Mouse (Mus musculus) CH12.LX (cell line): ENCODE data around the gene Sept4. TPM values are rescaled to one million over a fixed set of nuclear protein-coding genes. Genes with fewer than 3 reads are reported as not detected.

Experiments
- DNase-seq: peaks from one replicate; pipeline ENCODE4 v3.0.0-alpha.2; 2013; ENCODE audit errors: extremely low read depth
- H3K27ac ChIP-seq: 2 replicates; pipeline ENCODE4 v1.5.1; 2012; ENCODE audit warnings: low read depth, mild to moderate bottlenecking, control low read depth, moderate library complexity; ENCODE audit not compliant: insufficient read depth
- H3K27me3 ChIP-seq: replicated peaks from 2 replicates; pipeline ENCODE3; 2012; ENCODE audit warnings: inconsistent platforms
- H3K36me3 ChIP-seq, 2 experiments: replicated peaks in 1 of 2; 2 replicates each; pipeline versions ENCODE3 to v1.6.1; 2012; ENCODE audit warnings: inconsistent platforms in 1 of 2, low read length in 1 of 2, mild to moderate bottlenecking in 1 of 2, mixed read lengths in 1 of 2, moderate library complexity in 1 of 2; ENCODE audit not compliant: control insufficient read depth in 1 of 2, insufficient read depth in 1 of 2
- H3K4me1 ChIP-seq, 2 experiments: 2 replicates each; pipeline ENCODE4 v1.6.1; 2012; ENCODE audit warnings: inconsistent platforms in 1 of 2, moderate library complexity in 1 of 2; ENCODE audit not compliant: insufficient read depth in 2 of 2, control insufficient read depth in 1 of 2
- H3K4me2 ChIP-seq: 2 replicates; pipeline ENCODE4 v1.6.1; 2012; ENCODE audit warnings: low read depth, mild to moderate bottlenecking, control low read depth; ENCODE audit not compliant: poor library complexity, insufficient read depth, severe bottlenecking
- H3K4me3 ChIP-seq, 3 experiments: fragments of 150-350 bp in 1 of 3; sonication (generic) in 1 of 3; replicated peaks in 1 of 3; 2 replicates each; pipeline versions ENCODE3 to v1.5.1; 2011 to 2012; ENCODE audit warnings: low read depth in 2 of 3, low read length in 2 of 3, mild to moderate bottlenecking in 2 of 3, moderate library complexity in 2 of 3, control low read depth in 1 of 3, improper control_type of control experiment in 1 of 3, inconsistent platforms in 1 of 3, mixed read lengths in 1 of 3; ENCODE audit not compliant: poor library complexity in 1 of 3
- H3K79me2 ChIP-seq: replicated peaks from 2 replicates; pipeline ENCODE4 v1.6.1; 2012; ENCODE audit warnings: mild to moderate bottlenecking, moderate library complexity; ENCODE audit not compliant: control insufficient read depth, poor library complexity, insufficient read depth, severe bottlenecking; ENCODE audit errors: extremely low read depth
- H3K9ac ChIP-seq: 2 replicates; pipeline ENCODE4 v1.6.1; 2012; ENCODE audit warnings: low read depth, mild to moderate bottlenecking, control low read depth, moderate library complexity; ENCODE audit not compliant: insufficient read depth
- H3K9me3 ChIP-seq: replicated peaks from 2 replicates; pipeline ENCODE3; 2012; ENCODE audit warnings: low read length, inconsistent platforms, mixed read lengths
- BHLHE40 ChIP-seq: IDR thresholded peaks from 2 replicates; pipeline ENCODE4 v1.6.1; 2011; ENCODE audit warnings: mild to moderate bottlenecking, low read depth, low read length, improper control_type of control experiment
- CHD1 ChIP-seq: IDR thresholded peaks from 2 replicates; pipeline ENCODE4 v1.6.1; 2012; ENCODE audit warnings: low read depth, low read length, improper control_type of control experiment, inconsistent platforms
- CHD2 ChIP-seq: IDR thresholded peaks from 2 replicates; pipeline ENCODE4 v1.6.1; 2011; ENCODE audit warnings: low read length, improper control_type of control experiment
- E2F4 ChIP-seq: IDR thresholded peaks from 2 replicates; pipeline ENCODE4 v1.6.1; 2011; ENCODE audit warnings: low read depth, low read length, improper control_type of control experiment; ENCODE audit not compliant: insufficient replicate concordance
- ELF1 ChIP-seq: IDR thresholded peaks from 2 replicates; pipeline ENCODE4 v1.6.1; 2014; ENCODE audit warnings: low read depth, mild to moderate bottlenecking, inconsistent platforms, low read length, improper control_type of control experiment
- JUND ChIP-seq: conservative IDR thresholded peaks from 2 replicates; pipeline ENCODE4 v1.6.1; 2011; ENCODE audit warnings: low read depth, low read length, improper control_type of control experiment
- KAT2A ChIP-seq: IDR thresholded peaks from 2 replicates; pipeline ENCODE4 v1.6.1; 2012; ENCODE audit warnings: low read length, improper control_type of control experiment, inconsistent platforms; ENCODE audit not compliant: insufficient replicate concordance
- MAFK ChIP-seq: IDR thresholded peaks from 2 replicates; pipeline ENCODE4 v1.6.1; 2011; ENCODE audit warnings: low read length, improper control_type of control experiment; ENCODE audit not compliant: insufficient replicate concordance
- MAX ChIP-seq: IDR thresholded peaks from 2 replicates; pipeline ENCODE4 v1.6.1; 2011; ENCODE audit warnings: low read length, improper control_type of control experiment
- MEF2A ChIP-seq: IDR thresholded peaks from 2 replicates; pipeline ENCODE4 v1.6.1; 2014; ENCODE audit warnings: low read depth, mild to moderate bottlenecking, inconsistent platforms, low read length, improper control_type of control experiment, borderline replicate concordance
- NELFE ChIP-seq: IDR thresholded peaks from 2 replicates; pipeline ENCODE4 v1.6.1; 2011; ENCODE audit warnings: low read depth, low read length, improper control_type of control experiment
- NRF1 ChIP-seq: IDR thresholded peaks from 2 replicates; pipeline ENCODE4 v1.6.1; 2014; ENCODE audit warnings: low read depth, mild to moderate bottlenecking, inconsistent platforms, low read length, improper control_type of control experiment, moderate library complexity
- POLR2A ChIP-seq: IDR thresholded peaks from 2 replicates; pipeline ENCODE4 v1.6.1; 2011; ENCODE audit warnings: low read depth, mild to moderate bottlenecking, improper control_type of control experiment, low read length
- RAD21 ChIP-seq: IDR thresholded peaks from 2 replicates; pipeline ENCODE4 v1.6.1; 2011; ENCODE audit warnings: low read depth, mild to moderate bottlenecking, low read length, improper control_type of control experiment, moderate library complexity
- SMC3 ChIP-seq: IDR thresholded peaks from 2 replicates; pipeline ENCODE4 v1.6.1; 2011; ENCODE audit warnings: low read depth, low read length, improper control_type of control experiment
- TBP ChIP-seq: conservative IDR thresholded peaks from 2 replicates; pipeline ENCODE4 v1.6.1; 2011; ENCODE audit warnings: low read depth, low read length, improper control_type of control experiment
- TCF12 ChIP-seq: IDR thresholded peaks from 2 replicates; pipeline ENCODE4 v1.6.1; 2014; ENCODE audit warnings: low read depth, mild to moderate bottlenecking, inconsistent platforms, low read length, improper control_type of control experiment
- UBTF ChIP-seq: IDR thresholded peaks from 2 replicates; pipeline ENCODE4 v1.6.1; 2012; ENCODE audit warnings: low read depth, mild to moderate bottlenecking, inconsistent platforms, low read length, improper control_type of control experiment, moderate library complexity
- USF2 ChIP-seq: conservative IDR thresholded peaks from 2 replicates; pipeline ENCODE4 v1.6.1; 2011; ENCODE audit warnings: low read depth, low read length, improper control_type of control experiment
- ZC3H11A ChIP-seq: IDR thresholded peaks from 2 replicates; pipeline ENCODE4 v1.6.1; 2012; ENCODE audit warnings: low read depth, mild to moderate bottlenecking, inconsistent platforms, low read length, improper control_type of control experiment
- ZKSCAN1 ChIP-seq: IDR thresholded peaks from 2 replicates; pipeline ENCODE4 v1.6.1; 2012; ENCODE audit warnings: low read depth, inconsistent platforms, low read length, improper control_type of control experiment, borderline replicate concordance
- dilution Hi-C: fragments of 300-500 bp; cut with MboI; formaldehyde crosslinking; loops from 2 replicates; pipeline ENCODE4 v1.14.3; 2020; ENCODE audit warnings: low sequenced_read_pairs; ENCODE audit not compliant: extremely low pct_unique_long_range_greater_than_20kb, extremely low pct_ligation_motif_present
- in situ Hi-C: fragments of 300-500 bp; cut with MboI; formaldehyde crosslinking; loops from 3 replicates; pipeline ENCODE4 v1.14.3; 2019; ENCODE audit warnings: low sequenced_read_pairs, low pct_ligation_motif_present, low pct_unique_long_range_greater_than_20kb, mixed read lengths
- polyA plus RNA-seq: library from polyadenylated mRNA; unstranded; fragments of >175 nt; gene quantifications from 2 replicates; pipeline ENCODE4 v1.2.1, GENCODE M21; 2012; ENCODE audit warnings: low read depth; ENCODE audit not compliant: insufficient read length
- total RNA-seq, 2 experiments: library from RNA; depleted of rRNA; stranded (reverse); fragments of 300-350 nt in 1 of 2; fragments of >200 nt in 1 of 2; gene quantifications; 2 replicates each; pipeline ENCODE4 v1.2.3; 2012 to 2014

Gene Sept4
- total and polyA plus RNA-seq, 3 experiments, result 0.32 to 1.7 (median 1.5) TPM

DNA sequence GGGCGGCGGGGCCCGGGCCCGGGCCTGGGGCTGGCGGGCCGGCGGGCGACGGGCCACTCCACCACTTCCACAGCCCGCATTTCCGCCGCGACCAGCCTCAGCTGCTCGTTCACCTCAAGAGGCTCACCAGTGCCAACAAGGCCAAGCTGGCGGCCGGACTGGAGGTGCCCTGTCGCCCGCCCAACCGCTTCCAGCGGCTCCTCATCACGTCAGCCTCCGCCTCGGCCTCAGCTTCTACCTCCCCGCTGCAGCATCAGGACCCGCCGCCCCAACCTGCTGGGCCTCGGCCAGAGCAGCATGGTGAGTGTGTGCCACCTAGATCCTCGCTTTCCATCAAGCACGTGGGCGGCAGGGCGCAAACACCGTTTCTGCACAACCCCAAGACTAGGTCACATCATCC lies 48.9 kb downstream of the Sept4 start:
- peaks cover 9% of the 10 kb centered on the region for H3K9me3 ChIP-seq
- TF ChIP-seq MEF2A (no peak), TCF12 (no peak), UBTF (no peak), USF2 (no peak), KAT2A (no peak), RAD21 (no peak), NELFE (no peak), JUND (no peak), NRF1 (no peak), CHD2 (no peak), BHLHE40 (no peak), ELF1 (no peak), ZKSCAN1 (no peak), E2F4 (no peak), POLR2A (no peak), SMC3 (no peak), MAFK (no peak), MAX (no peak), ZC3H11A (no peak), CHD1 (no peak)
- TF ChIP-seq, all 38 proteins: peak for 0
- no peak for DNase-seq
- Histone ChIP-seq H3K79me2 (no peaks in the 10 kb centered on the region), H3K4me3 (no peak overlapping the region), H3K27me3 (no peaks in the 10 kb centered on the region), H3K36me3 (peaks cover 45 to 63% of the 10 kb centered on the region in 2 experiments), H3K9ac (no peak overlapping the region), H3K4me2 (no peak overlapping the region), H3K27ac (no peak overlapping the region), H3K4me1 (peaks cover 0 to 8% of the 10 kb centered on the region in 2 experiments; a peak in 1 of 4 replicates)
- dilution Hi-C loops (no loop called here), in situ Hi-C loops (no loop called here)

DNA sequence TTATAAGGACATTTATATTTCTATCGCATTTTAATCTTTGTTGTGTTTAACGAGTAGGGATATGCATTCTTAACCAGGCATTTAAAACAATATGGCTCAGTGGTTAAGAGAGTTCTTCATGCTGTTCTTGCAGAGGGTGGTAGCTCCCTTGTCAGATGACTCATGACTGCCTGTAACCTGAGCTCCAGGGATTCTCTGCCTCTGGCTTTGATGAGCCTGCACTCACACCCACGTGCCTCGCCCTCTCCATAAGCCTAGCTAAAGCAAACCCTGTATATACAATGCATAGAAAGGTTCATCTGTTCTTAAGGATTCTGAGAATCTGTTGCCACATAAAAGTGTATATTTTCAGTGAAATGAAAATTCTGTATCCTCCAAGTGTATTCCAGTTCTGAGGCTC lies 54.5 kb downstream of the Sept4 start:
- Histone ChIP-seq H3K36me3 (peaks cover 3 to 25% of the 10 kb centered on the region in 2 experiments), H3K4me2 (no peak overlapping the region), H3K9me3 (no peaks in the 10 kb centered on the region), H3K4me3 (no peak overlapping the region), H3K9ac (no peak overlapping the region), H3K27ac (no peak overlapping the region), H3K79me2 (no peaks in the 10 kb centered on the region), H3K4me1 (peaks cover 0 to 11% of the 10 kb centered on the region in 2 experiments; a peak in 1 of 4 replicates), H3K27me3 (no peaks in the 10 kb centered on the region)
- in situ Hi-C loops, result no loop called here
- dilution Hi-C loops, result no loop called here
- no peak for DNase-seq
- no peak for TF ChIP-seq TBP
